Mouse (Mus musculus) intestine, postnatal 0 days (tissue): ENCODE data around the gene Cybrd1. TPM values are rescaled to one million over a fixed set of nuclear protein-coding genes. Genes with fewer than 3 reads are reported as not detected.

ENCODE experiments used
- ATAC-seq: fragments of 200-750 bp; cut with Nextera tagmentation; 2 replicates; pipeline ENCODE4 v1.8.0; 2017; ENCODE audit warnings: mild to moderate bottlenecking, moderate TSS enrichment, moderate library complexity
- H3K27ac ChIP-seq: fragments of 300-500 bp; sonication (generic); 2 replicates; pipeline ENCODE4 v1.5.1; 2014; ENCODE audit warnings: mild to moderate bottlenecking, low read depth, low read length, moderate library complexity
- H3K27me3 ChIP-seq: fragments of 300-500 bp; sonication (generic); replicated peaks from 2 replicates; pipeline ENCODE4 v1.6.1; 2014; ENCODE audit warnings: low read length, mixed read lengths; ENCODE audit not compliant: control insufficient read depth, insufficient read depth
- H3K36me3 ChIP-seq: fragments of 300-500 bp; sonication (generic); 2 replicates; pipeline ENCODE4 v1.6.1; 2014; ENCODE audit warnings: mild to moderate bottlenecking, moderate library complexity; ENCODE audit not compliant: control insufficient read depth, insufficient read depth
- H3K4me1 ChIP-seq: fragments of 300-500 bp; sonication (generic); replicated peaks from 2 replicates; pipeline ENCODE4 v1.6.1; 2014; ENCODE audit warnings: antibody characterized with exemption, low read length, mixed read lengths; ENCODE audit not compliant: control insufficient read depth, insufficient read depth
- H3K4me2 ChIP-seq: fragments of 300-500 bp; sonication (generic); replicated peaks from 2 replicates; pipeline ENCODE4 v1.6.1; 2014; ENCODE audit warnings: low read depth, mild to moderate bottlenecking, moderate library complexity
- H3K4me3 ChIP-seq: fragments of 300-500 bp; sonication (generic); 2 replicates; pipeline ENCODE4 v1.5.1; 2014; ENCODE audit warnings: low read depth, low read length
- H3K9ac ChIP-seq: fragments of 300-500 bp; sonication (generic); 2 replicates; pipeline ENCODE4 v1.6.1; 2014; ENCODE audit warnings: mild to moderate bottlenecking, low read depth, low read length
- H3K9me3 ChIP-seq: fragments of 300-500 bp; sonication (generic); 2 replicates; pipeline ENCODE4 v1.6.1; 2016; ENCODE audit warnings: mixed run types; ENCODE audit not compliant: control insufficient read depth
- CTCF ChIP-seq: sonication (generic); IDR thresholded peaks from 2 replicates; pipeline ENCODE4 v1.5.1; 2016; ENCODE audit warnings: low read depth, mild to moderate bottlenecking, control low read depth, antibody characterized with exemption, moderate library complexity
- WGBS: fragments of 180-500 bp; shearing (Covaris S2); extraction: QIAGEN DNeasy Blood & Tissue Kit; methylation state at CpG from one replicate; pipeline ENCODE4 v1.1.7; 2014; 5-methylcytosine and 5-hydroxymethylcytosine counted together
- polyA plus RNA-seq: library from polyadenylated mRNA; unstranded; fragments of >200 nt; fragmentation: Nextera tagmentation; extraction: Ambion mirVana; gene quantifications from 2 replicates; pipeline ENCODE4 v1.2.1, GENCODE M21; 2015

The Cybrd1 gene
- polyA plus RNA-seq, 1 experiment from 2014 or later = 7.7 TPM

DNA sequence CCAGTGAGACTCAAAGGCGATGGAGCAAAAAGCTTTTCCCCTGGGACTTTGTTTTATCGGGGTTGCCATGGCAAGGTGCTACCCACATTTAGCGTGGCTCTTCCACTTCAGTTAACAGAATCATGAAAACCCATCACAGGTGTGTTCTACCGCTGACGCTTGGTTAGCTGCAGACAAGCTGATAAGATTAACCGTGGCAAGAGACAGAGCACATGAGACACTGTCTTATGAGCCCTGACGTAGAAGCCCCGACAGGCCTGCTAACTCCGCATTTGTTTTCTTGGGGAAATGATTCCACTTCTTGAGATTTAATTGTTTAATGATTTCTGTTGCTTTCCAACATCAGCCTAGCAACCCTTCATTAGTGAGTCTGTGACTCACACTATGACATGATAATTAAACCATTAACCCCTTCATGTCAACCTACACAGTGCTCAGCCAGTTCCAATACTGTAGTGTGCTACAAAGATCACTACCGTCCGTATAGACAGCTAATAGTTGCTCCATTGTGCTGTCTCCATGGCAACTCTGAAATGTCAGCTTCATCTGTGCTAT is 42.7 kb downstream of the Cybrd1 start:
- Histone ChIP-seq H3K27ac (no peak overlapping the region), H3K27me3 (no peaks in the 10 kb centered on the region), H3K9ac (no peak overlapping the region), H3K4me2 (no peak overlapping the region), H3K36me3 (no peaks in the 10 kb centered on the region), H3K4me1 (no peaks in the 10 kb centered on the region), H3K4me3 (no peak overlapping the region), H3K9me3 (no peaks in the 10 kb centered on the region)
- no peak for ATAC-seq
- TF ChIP-seq CTCF = no peak
- WGBS = 59% methylated on average over 11 of the region's 11 CpGs

DNA sequence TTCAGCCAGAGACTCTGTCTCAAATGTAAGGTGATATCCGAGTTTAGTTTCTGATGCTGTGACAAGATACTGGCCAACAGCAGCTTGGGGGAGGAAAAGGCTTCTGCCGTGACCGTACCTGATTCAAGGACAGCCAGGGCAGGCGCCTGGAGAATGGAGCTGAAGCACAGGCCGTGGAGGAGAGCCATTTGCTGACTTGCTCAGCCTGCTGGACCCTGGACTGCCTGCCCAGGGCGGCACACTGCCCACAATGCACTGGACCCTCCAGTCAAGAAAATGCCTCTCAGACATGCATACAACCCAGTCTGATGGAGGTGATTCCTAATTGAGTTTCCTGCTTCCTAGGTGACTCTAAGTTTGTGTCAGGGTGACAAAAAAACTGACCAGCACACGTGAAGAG is 43.8 kb downstream of the Cybrd1 start:
- no peak for ATAC-seq
- Histone ChIP-seq H3K9me3 (no peaks in the 10 kb centered on the region), H3K27me3 (no peaks in the 10 kb centered on the region), H3K4me1 (no peaks in the 10 kb centered on the region), H3K4me2 (no peak overlapping the region), H3K4me3 (no peak overlapping the region), H3K27ac (no peak overlapping the region), H3K36me3 (no peaks in the 10 kb centered on the region), H3K9ac (no peak overlapping the region)
- TF ChIP-seq CTCF = no peak
- 84% methylated on average over 7 of the region's 7 CpGs for WGBS

DNA sequence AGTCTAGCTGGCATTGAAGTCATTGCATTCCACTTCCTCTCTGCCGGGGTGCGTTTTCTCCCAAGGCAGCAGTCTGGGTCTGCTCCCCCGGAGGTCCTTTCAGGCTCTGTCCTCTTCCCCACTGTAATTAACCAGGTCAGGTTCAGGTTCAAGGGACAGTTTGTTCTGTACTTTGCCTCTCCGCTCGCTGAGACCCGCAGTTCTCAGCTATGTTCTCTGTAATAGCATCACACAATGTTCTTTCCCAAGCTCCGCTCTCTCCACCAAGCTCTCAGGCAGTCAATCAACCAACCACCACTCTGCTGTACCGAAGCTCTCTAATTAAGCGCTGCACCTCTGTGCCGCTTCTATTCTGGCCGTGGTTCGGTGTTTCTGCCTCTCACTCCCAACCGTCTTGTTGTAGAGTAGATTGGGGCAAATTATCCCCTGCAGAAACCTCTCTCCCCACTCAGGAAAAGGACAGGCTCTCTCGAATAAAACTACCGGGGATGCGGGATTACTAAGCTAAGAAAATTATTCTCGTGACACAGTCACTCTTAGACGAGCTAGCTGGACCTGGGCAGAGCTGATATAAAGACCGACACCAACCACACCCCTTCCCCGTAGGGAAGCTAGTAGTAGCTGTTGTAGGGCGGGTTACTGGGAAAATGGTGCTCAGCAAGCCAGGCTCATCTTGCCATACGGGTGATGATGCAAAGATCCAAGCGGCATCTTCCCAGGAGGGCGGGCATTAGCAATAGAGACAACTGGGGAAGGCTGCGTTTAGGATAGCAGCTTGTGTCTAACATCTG is 45.3 kb downstream of the Cybrd1 start:
- TF ChIP-seq CTCF = no peak
- no peak for ATAC-seq
- no peak overlapping the region for H3K27ac ChIP-seq

DNA sequence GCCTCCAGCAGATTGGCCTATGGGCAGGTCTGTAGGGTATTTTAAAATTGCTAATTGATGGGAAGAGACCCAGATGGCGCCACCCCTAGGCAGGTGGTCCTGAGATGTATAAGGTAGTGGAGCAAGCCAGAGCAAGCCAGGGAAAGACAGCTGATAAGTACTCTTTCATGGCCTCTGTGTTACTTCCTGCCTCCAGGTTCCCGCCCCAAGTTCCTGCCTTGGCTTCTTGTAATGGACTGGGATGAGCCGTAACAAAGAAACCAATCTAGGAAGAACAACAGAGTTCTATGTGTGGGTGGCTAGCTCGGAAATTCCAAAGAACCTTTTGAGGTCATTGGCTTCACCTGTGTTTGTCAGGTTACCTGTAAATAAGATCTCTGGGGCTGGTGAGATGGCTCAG is 49.5 kb downstream of the Cybrd1 start:
- H3K9ac ChIP-seq = no peak overlapping the region
- no peak overlapping the region for H3K4me2 ChIP-seq
- H3K4me1 ChIP-seq = no peaks in the 10 kb centered on the region
- H3K4me3 ChIP-seq = no peak overlapping the region
- no peak overlapping the region for H3K27ac ChIP-seq
- WGBS = 76% methylated on average over 4 of the region's 4 CpGs
- no peaks in the 10 kb centered on the region for H3K27me3 ChIP-seq
- no peaks in the 10 kb centered on the region for H3K9me3 ChIP-seq
- no peak for ATAC-seq
- no peak for TF ChIP-seq CTCF
- no peaks in the 10 kb centered on the region for H3K36me3 ChIP-seq

More for the DNA sequence above, 45.3 kb downstream of the Cybrd1 start:
- Histone ChIP-seq H3K27me3 (no peaks in the 10 kb centered on the region), H3K4me2 (no peak overlapping the region), H3K9ac (no peak overlapping the region), H3K9me3 (no peaks in the 10 kb centered on the region), H3K36me3 (no peaks in the 10 kb centered on the region), H3K4me1 (no peaks in the 10 kb centered on the region), H3K4me3 (no peak overlapping the region)
- 80% methylated on average over 25 of the region's 25 CpGs for WGBS

DNA sequence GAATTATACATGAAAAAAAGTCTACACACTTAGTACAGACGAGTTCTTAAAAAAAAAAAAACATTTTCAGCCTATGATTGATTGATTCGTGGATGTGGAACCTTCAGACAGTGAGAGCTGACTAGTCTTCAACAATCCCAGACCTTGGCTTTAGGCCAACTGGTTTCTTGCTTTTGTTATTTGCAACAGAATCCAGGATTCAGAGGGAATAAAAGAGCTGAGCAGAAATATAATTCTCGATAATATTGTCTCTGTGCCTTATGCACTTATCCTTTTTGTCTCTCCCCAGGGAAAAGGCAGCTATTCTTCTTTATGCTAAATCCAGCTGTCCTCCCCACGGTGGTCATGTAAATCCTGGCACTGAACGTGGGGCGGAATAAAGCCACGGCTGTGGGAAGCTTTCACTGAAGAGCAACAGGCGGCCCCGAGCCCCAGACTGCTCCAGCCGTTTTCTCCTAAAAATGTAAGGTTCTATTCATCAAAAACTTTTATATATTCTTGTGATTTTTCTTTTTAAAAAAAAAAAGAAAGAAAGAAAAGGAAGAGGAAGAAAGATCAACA is 50.8 kb downstream of the Cybrd1 start:
- Histone ChIP-seq H3K4me1 (no peaks in the 10 kb centered on the region), H3K27ac (no peak overlapping the region), H3K9me3 (no peaks in the 10 kb centered on the region), H3K9ac (no peak overlapping the region), H3K4me2 (no peak overlapping the region), H3K36me3 (no peaks in the 10 kb centered on the region), H3K27me3 (no peaks in the 10 kb centered on the region), H3K4me3 (no peak overlapping the region)
- TF ChIP-seq CTCF = no peak
- ATAC-seq = no peak
- 57% methylated on average over 10 of the region's 10 CpGs for WGBS

DNA sequence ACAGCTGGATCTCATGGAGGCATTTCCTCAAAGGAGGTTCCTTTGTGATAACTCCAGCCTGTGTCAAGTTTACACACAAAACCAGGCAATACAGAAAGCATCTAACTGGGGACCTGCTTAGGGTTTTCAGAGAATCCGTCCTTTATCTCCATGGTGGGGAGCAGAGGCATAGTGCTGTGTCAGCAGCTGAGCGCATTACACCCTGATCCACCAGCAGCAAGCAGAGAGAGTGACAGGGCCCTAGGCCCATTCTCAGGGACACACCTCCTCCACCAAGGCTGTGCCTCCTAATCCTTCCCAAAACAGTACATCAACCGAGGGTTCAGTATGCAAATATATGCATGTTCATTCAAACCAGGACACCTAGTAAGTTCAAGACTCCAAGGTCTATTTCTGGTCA is 55.3 kb downstream of the Cybrd1 start:
- H3K27ac ChIP-seq = no peak overlapping the region
- H3K4me3 ChIP-seq = no peak overlapping the region
- no peaks in the 10 kb centered on the region for H3K4me1 ChIP-seq
- H3K9me3 ChIP-seq = no peaks in the 10 kb centered on the region
- TF ChIP-seq CTCF = no peak
- no peaks in the 10 kb centered on the region for H3K36me3 ChIP-seq
- H3K4me2 ChIP-seq = no peak overlapping the region
- H3K9ac ChIP-seq = no peak overlapping the region
- ATAC-seq = no peak
- H3K27me3 ChIP-seq = no peaks in the 10 kb centered on the region
- WGBS = 81% methylated on average over 3 of the region's 3 CpGs
